Mouse (Mus musculus): ENCODE data around the gene Pigo.

- TF ChIP-seq POLR2A (IDR thresholded peaks at IDR 0.05; ENCODE audit: insufficient read length, low read depth) (no peak), MYOD1 (IDR thresholded peaks at IDR 0.05; ENCODE audit: control insufficient read depth in 1 of 3, insufficient read length in 2 of 3, low read depth in 2 of 3) (no peak), MYOG (IDR thresholded peaks at IDR 0.05; ENCODE audit: control insufficient read depth in 1 of 3, insufficient read depth in 1 of 3, insufficient read length in 2 of 3, low read depth in 2 of 3) (no peak), MAX (IDR thresholded peaks at IDR 0.05; ENCODE audit: low read depth) (no peak), USF1 (IDR thresholded peaks at IDR 0.05; ENCODE audit: low read depth) (no peak), POLR2AphosphoS2 (IDR thresholded peaks at IDR 0.05; ENCODE audit: insufficient read length, low read depth) (no peak), TCF3 (IDR thresholded peaks at IDR 0.05; ENCODE audit: insufficient read length, low read depth) (no peak), TCF12 (IDR thresholded peaks at IDR 0.05; ENCODE audit: insufficient read depth, poor library complexity, severe bottlenecking) (no peak), SRF (IDR thresholded peaks at IDR 0.05; ENCODE audit: control insufficient read depth, insufficient read length, low read depth) (no peak), CEBPB (IDR thresholded peaks at IDR 0.05; ENCODE audit: insufficient read depth, poor library complexity, severe bottlenecking) (no peak)
These were observed 5.8 kb downstream of the Pigo start for GRCm38 (mm10) chr4:43019641-43020465.
